Comparison of ENCODE assay signal across 8 mouse cellular contexts in the genomic region with DNA sequence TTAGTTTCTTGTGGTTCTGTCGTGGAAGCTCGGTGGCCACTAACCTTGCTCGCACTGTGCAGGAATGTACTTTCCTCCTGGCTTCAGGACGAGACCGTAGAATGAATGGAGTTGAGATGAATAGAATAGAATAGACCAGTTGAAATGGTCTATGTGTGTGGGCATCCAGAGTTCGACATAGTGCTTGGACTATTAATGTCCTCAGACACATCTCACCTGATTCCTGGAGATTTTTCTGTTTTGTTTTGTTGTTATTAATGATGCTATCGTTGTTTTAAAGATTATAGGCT. TPM values are rescaled to one million over a fixed set of nuclear protein-coding genes. Genes with fewer than 3 reads are reported as not detected.
DNase-seq lines count a peak whose midpoint lies in the region; ATAC-seq and TF ChIP-seq lines count a peak whose summit lies in the region.

No protein-coding gene starts in this region.

- no peaks in the 10 kb centered on the region for H3K27me3 ChIP-seq in cerebellum, adult 2 months (ENCODE audit: control insufficient read depth, insufficient read depth, low read length)
- no peaks in the 10 kb centered on the region for H3K27me3 ChIP-seq in neural tube, embryonic 11.5 days (ENCODE audit: control insufficient read depth, insufficient read depth, low read length)
- no peaks in the 10 kb centered on the region for H3K27me3 ChIP-seq in limb, embryonic 13.5 days
- H3K27me3 ChIP-seq in stomach, embryonic 16.5 days (ENCODE audit: control insufficient read depth, insufficient read depth, low read length) = no peaks in the 10 kb centered on the region

- peak overlapping the region; percentile 69 for H3K4me2 ChIP-seq in neural tube, embryonic 11.5 days (ENCODE audit: low read depth)
- peak overlapping the region; percentile 75 for H3K4me2 ChIP-seq in limb, embryonic 13.5 days (replicated peaks)
- peak overlapping the region; percentile 70 for H3K4me2 ChIP-seq in stomach, embryonic 16.5 days (ENCODE audit: low read depth, low read length)

- H3K9me3 ChIP-seq in neural tube, embryonic 11.5 days (ENCODE audit: control insufficient read depth, low read length) = no peaks in the 10 kb centered on the region
- H3K9me3 ChIP-seq in limb, embryonic 13.5 days = no peaks in the 10 kb centered on the region
- no peaks in the 10 kb centered on the region for H3K9me3 ChIP-seq in stomach, embryonic 16.5 days (replicated peaks; ENCODE audit: control insufficient read depth, low read length)

- TF ChIP-seq POLR2A in cerebellum, adult 2 months (IDR thresholded peaks at IDR 0.05; ENCODE audit: borderline replicate concordance, insufficient read depth, low read length) = no peak

- H3K9ac ChIP-seq in neural tube, embryonic 11.5 days (ENCODE audit: low read length) = peak overlapping the region; percentile 75
- peak overlapping the region; percentile 83 for H3K9ac ChIP-seq in limb, embryonic 13.5 days
- H3K9ac ChIP-seq in stomach, embryonic 16.5 days (ENCODE audit: low read length) = peak overlapping the region; percentile 94

- ATAC-seq in neural tube, embryonic 11.5 days (ENCODE audit: insufficient read depth, low FRiP score, low TSS enrichment) = peak; percentile 29; the same call in 1 of the 2 replicates
- peak; percentile 25; the same call in 1 of the 2 replicates for ATAC-seq in limb, embryonic 13.5 days (ENCODE audit: low FRiP score, low read depth)
- no peak; the same call in 1 of the 2 replicates for ATAC-seq in stomach, embryonic 16.5 days (ENCODE audit: insufficient read depth, low FRiP score)

- no peak for TF ChIP-seq CTCF in cerebellum, adult 2 months (IDR thresholded peaks at IDR 0.05; ENCODE audit: borderline replicate concordance, insufficient read depth, low read depth, low read length)

- H3K27ac ChIP-seq in cerebellum, adult 2 months (ENCODE audit: insufficient read depth, low read length) = no peak overlapping the region
- H3K27ac ChIP-seq in neural tube, embryonic 11.5 days (ENCODE audit: low read depth, low read length) = no peak overlapping the region
- H3K27ac ChIP-seq in limb, embryonic 13.5 days = no peak overlapping the region
- H3K27ac ChIP-seq in stomach, embryonic 16.5 days (ENCODE audit: low read length) = no peak overlapping the region

- peaks cover 8% of the 10 kb centered on the region for H3K4me1 ChIP-seq in cerebellum, adult 2 months (ENCODE audit: control insufficient read depth, insufficient read depth, low read length)
- H3K4me1 ChIP-seq in neural tube, embryonic 11.5 days (ENCODE audit: control insufficient read depth, insufficient read depth, low read length) = peaks cover 9% of the 10 kb centered on the region; the same call in 1 of the 2 replicates
- H3K4me1 ChIP-seq in limb, embryonic 13.5 days = peaks cover 15% of the 10 kb centered on the region
- H3K4me1 ChIP-seq in stomach, embryonic 16.5 days (ENCODE audit: control insufficient read depth, insufficient read depth, low read length) = peaks cover 9% of the 10 kb centered on the region

- DNase-seq in cerebellum, adult 2 months = no peak
- no peak for DNase-seq in cerebellum, adult 11-12 months
- no peak for DNase-seq in neural tube, embryonic 11.5 days (ENCODE audit: low spot score)
- DNase-seq in neural tube, embryonic 10.5 days (ENCODE audit: extremely low spot score, low spot score) = no peak
- no peak for DNase-seq in urinary bladder, postnatal 4 days (ENCODE audit: low spot score in 2 of 2)
- DNase-seq in right cerebral cortex, postnatal 4 days = no peak

- peak overlapping the region; percentile 70 for H3K4me3 ChIP-seq in cerebellum, adult 2 months (replicated peaks; ENCODE audit: insufficient read depth, low read depth, low read length)
- H3K4me3 ChIP-seq in neural tube, embryonic 11.5 days (ENCODE audit: low read depth, low read length) = peak overlapping the region; percentile 68
- H3K4me3 ChIP-seq in limb, embryonic 13.5 days = peak overlapping the region; percentile 90
- H3K4me3 ChIP-seq in stomach, embryonic 16.5 days (replicated peaks; ENCODE audit: low read length) = peak overlapping the region; percentile 94

- 8% methylated on average over 7 of the region's 7 CpGs for WGBS in cerebellum, adult 2 months
- WGBS in neural tube, embryonic 11.5 days = 9% methylated on average over 7 of the region's 7 CpGs
- WGBS in limb, embryonic 13.5 days = 11% methylated on average over 7 of the region's 7 CpGs
- 9% methylated on average over 7 of the region's 7 CpGs for WGBS in stomach, embryonic 16.5 days

- no peaks in the 10 kb centered on the region for H3K36me3 ChIP-seq in neural tube, embryonic 11.5 days (ENCODE audit: control insufficient read depth, insufficient read depth, low read length)
- peaks cover 9% of the 10 kb centered on the region; the same call in 1 of the 2 replicates for H3K36me3 ChIP-seq in limb, embryonic 13.5 days
- H3K36me3 ChIP-seq in stomach, embryonic 16.5 days (ENCODE audit: control insufficient read depth, insufficient read depth, low read length) = no peaks in the 10 kb centered on the region

RNA-seq across cellular contexts. Expression of a gene that starts 0.8 kb away (rescaled TPM):
- polyA plus RNA-seq in cerebellum, adult 2 months (2012; rRNA removed) = 29.6 and 30.6 TPM in 2 replicates
- polyA plus RNA-seq in neural tube, embryonic 11.5 days (2014; fragmentation: Nextera tagmentation; extraction: Ambion mirVana) = 35.4 and 36.8 TPM in 2 replicates
- polyA plus RNA-seq in limb, embryonic 13.5 days (2015; fragmentation: Nextera tagmentation; extraction: Ambion mirVana) = 34.1 and 36.8 TPM in 2 replicates
- 20.0 and 23.9 TPM in 2 replicates for polyA plus RNA-seq in stomach, embryonic 16.5 days (2015; fragmentation: Nextera tagmentation; extraction: Ambion mirVana)

RNA-seq across cellular contexts. Expression of a gene that starts 26.9 kb away (rescaled TPM):
- polyA plus RNA-seq in cerebellum, adult 2 months (2012; rRNA removed) = 8.6 and 9.0 TPM in 2 replicates
- polyA plus RNA-seq in neural tube, embryonic 11.5 days (2014; fragmentation: Nextera tagmentation; extraction: Ambion mirVana) = 2.5 and 3.0 TPM in 2 replicates
- 3.1 and 4.3 TPM in 2 replicates for polyA plus RNA-seq in limb, embryonic 13.5 days (2015; fragmentation: Nextera tagmentation; extraction: Ambion mirVana)
- polyA plus RNA-seq in stomach, embryonic 16.5 days (2015; fragmentation: Nextera tagmentation; extraction: Ambion mirVana) = 2.4 and 3.5 TPM in 2 replicates

RNA-seq across cellular contexts. Expression of a gene that starts 51.4 kb away (rescaled TPM):
- polyA plus RNA-seq in cerebellum, adult 2 months (2012; rRNA removed) = 25.3 and 25.7 TPM in 2 replicates
- polyA plus RNA-seq in neural tube, embryonic 11.5 days (2014; fragmentation: Nextera tagmentation; extraction: Ambion mirVana) = 14.7 and 17.0 TPM in 2 replicates
- 22.0 and 22.7 TPM in 2 replicates for polyA plus RNA-seq in limb, embryonic 13.5 days (2015; fragmentation: Nextera tagmentation; extraction: Ambion mirVana)
- 10.8 and 16.1 TPM in 2 replicates for polyA plus RNA-seq in stomach, embryonic 16.5 days (2015; fragmentation: Nextera tagmentation; extraction: Ambion mirVana)

RNA-seq across cellular contexts. Expression of a gene that starts 52.0 kb away (rescaled TPM):
- polyA plus RNA-seq in cerebellum, adult 2 months (2012; rRNA removed) = 12.8 and 13.0 TPM in 2 replicates
- 12.9 and 16.4 TPM in 2 replicates for polyA plus RNA-seq in neural tube, embryonic 11.5 days (2014; fragmentation: Nextera tagmentation; extraction: Ambion mirVana)
- 14.2 and 17.4 TPM in 2 replicates for polyA plus RNA-seq in limb, embryonic 13.5 days (2015; fragmentation: Nextera tagmentation; extraction: Ambion mirVana)
- 10.0 and 12.3 TPM in 2 replicates for polyA plus RNA-seq in stomach, embryonic 16.5 days (2015; fragmentation: Nextera tagmentation; extraction: Ambion mirVana)
